Mouse (Mus musculus): Measurements from ENCODE around the gene Cdk6. TPM values are rescaled to one million over a fixed set of nuclear protein-coding genes. Genes with fewer than 3 reads are reported as not detected.

Cdk6 gene
- total and polyA plus RNA-seq, 3 experiments: 4.0 to 10.6 (median 8.1) TPM

DNA sequence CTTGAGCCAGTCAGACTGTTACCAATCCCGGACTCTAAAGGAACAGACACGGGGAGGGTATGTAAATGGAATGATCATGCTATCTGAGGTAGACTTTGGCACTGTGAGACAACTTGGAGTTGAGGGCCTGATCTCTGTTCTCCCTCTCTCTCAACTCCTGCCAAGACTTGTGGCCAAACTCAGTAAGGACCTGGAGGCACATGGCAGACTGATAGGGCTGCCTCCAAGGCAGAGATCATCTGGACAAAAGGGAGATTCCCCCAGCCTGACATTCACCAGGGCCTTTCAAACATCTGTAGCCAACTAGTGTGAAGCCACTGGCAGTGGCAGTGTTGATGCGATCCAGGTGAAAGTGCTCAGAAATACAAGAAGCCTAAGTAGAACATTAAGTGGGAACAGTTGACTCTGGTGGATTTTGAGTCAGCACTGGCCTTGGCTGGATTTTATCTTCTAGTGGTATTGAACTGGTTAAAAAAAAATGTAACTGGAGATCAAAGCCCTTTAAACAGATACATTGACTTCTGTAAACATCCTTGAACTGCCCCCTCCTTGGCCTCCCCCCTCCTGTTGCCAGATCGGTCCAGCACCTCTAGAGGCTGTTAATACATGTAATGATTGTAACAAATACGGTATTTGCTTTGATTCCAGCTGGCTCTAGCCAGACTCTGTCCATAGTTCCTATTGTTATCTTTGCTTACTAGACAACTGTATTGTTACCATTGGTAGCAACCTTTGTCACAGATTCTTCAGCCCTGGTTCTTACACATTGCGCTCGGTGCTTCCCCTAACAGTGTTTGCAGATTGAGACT is 125.0 kb downstream of the Cdk6 start:
- peak; percentile 34 to 61 for DNase-seq
- TF ChIP-seq EP300 (IDR thresholded peaks at IDR 0.05; ENCODE audit: insufficient read depth, low read depth, low read length) (0 out of 2 replicates have a peak, but pooled peaks have one; percentile 12), POLR2A (IDR thresholded peaks at IDR 0.05; ENCODE audit: insufficient read depth, low read depth, low read length) (no peak), CTCF (IDR thresholded peaks at IDR 0.05) (peak; percentile 22)
- no peaks in the 10 kb centered on the region for H3K27me3 ChIP-seq (ENCODE audit: control insufficient read depth, insufficient read depth, low read length)

DNA sequence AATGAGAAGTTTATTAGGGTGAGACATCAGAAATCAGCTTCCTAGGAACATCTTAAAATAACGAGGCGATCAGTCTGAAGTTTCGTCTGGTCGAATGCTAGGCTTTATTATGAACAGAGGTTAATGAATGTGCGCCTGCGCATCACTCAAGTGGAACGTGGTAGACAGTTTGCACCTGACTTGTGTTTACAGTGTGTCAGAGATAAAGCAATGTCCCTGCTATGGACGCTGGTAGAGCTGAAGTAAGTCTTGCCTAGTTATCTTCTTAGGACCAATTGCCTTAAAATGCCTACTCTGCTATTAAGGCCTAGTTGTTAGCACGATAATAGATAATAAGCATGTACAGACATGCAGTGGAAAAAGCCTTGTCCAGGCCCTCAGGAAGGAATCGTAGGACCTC is 129.6 kb downstream of the Cdk6 start:
- 94% methylated on average over 10 of the region's 10 CpGs for WGBS
- Histone ChIP-seq H3K4me3 (no peak overlapping the region), H3K9ac (ENCODE audit: low read depth, low read length) (no peak overlapping the region), H3K36me3 (ENCODE audit: control insufficient read depth, insufficient read depth, low read length) (0 out of 2 replicates have a peak, but pooled peaks cover 2% of the 10 kb centered on the region), H3K27ac (no peak overlapping the region), H3K27me3 (ENCODE audit: control insufficient read depth, insufficient read depth, low read length) (no peaks in the 10 kb centered on the region), H3K4me1 (ENCODE audit: control insufficient read depth, insufficient read depth, low read length) (peaks cover under 1% of the 10 kb centered on the region; the same call in 1 of the 2 replicates), H3K79me2 (replicated peaks; ENCODE audit: control insufficient read depth, insufficient read depth, low read length) (no peaks in the 10 kb centered on the region)
- no peak for DNase-seq
- intact Hi-C loops (cut with DNase I): no loop called here
- TF ChIP-seq CTCF (IDR thresholded peaks at IDR 0.05): no peak
- TF ChIP-seq EP300 (IDR thresholded peaks at IDR 0.05; ENCODE audit: insufficient read depth, low read depth, low read length): no peak
- no peak for TF ChIP-seq POLR2A (IDR thresholded peaks at IDR 0.05; ENCODE audit: insufficient read depth, low read depth, low read length)

More for the DNA sequence above, 125.0 kb downstream of the Cdk6 start:
- H3K4me3 ChIP-seq: 0 out of 2 replicates have a peak overlapping the region, but pooled peaks have one; percentile 14
- H3K27ac ChIP-seq: peak overlapping the region; percentile 55
- H3K4me1 ChIP-seq (ENCODE audit: control insufficient read depth, insufficient read depth, low read length): peaks cover 3% of the 10 kb centered on the region; the same call in 1 of the 2 replicates
- 0 out of 2 replicates have a peak, but pooled peaks cover 2% of the 10 kb centered on the region for H3K36me3 ChIP-seq (ENCODE audit: control insufficient read depth, insufficient read depth, low read length)
- intact Hi-C loops (cut with DNase I): no loop called here
- H3K9ac ChIP-seq (ENCODE audit: low read depth, low read length): no peak overlapping the region
- H3K79me2 ChIP-seq (replicated peaks; ENCODE audit: control insufficient read depth, insufficient read depth, low read length): no peaks in the 10 kb centered on the region
- 35% methylated on average over 7 of the region's 7 CpGs for WGBS

DNA sequence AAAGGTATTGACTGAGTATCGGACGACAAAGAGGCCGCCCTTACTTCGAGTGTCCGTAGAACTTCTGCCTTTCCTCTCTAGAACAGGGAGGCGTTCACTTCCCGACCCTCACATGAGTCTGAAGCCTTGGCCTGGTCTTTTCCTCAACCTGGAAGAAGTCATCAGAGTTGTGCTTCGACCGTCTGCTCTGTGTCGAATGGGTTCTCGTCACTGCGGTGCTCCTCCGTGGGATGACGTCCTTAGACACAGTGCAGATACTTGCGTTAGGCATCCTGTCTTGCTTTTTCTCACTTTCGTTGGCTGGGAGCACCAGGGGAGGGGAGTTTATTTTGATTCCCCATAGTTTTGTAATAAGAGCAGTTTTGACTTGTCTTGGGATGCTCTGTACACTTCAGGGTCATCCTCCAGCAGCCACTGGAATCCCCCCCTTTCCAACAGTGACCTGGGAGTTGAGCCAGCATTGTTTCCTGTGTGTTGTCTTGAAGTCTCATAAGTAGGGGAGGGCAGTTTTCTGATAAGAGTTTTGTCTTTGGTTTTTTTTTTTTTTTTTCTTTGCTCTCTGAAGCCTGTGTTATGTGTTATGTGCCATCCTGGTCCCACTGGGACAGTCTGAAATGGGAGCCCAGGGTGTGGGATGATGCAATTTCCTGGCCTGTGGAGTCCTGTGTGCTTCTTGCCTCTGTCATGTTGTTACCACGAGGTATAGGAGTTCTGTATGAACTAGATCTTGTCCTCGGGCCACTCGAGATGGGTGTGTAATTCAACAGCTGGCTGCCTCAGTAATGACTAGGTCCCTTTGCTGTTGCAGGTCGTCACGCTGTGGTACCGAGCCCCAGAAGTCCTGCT is 131.2 kb downstream of the Cdk6 start:
- TF ChIP-seq CTCF (IDR thresholded peaks at IDR 0.05) (no peak), EP300 (IDR thresholded peaks at IDR 0.05; ENCODE audit: insufficient read depth, low read depth, low read length) (no peak), POLR2A (IDR thresholded peaks at IDR 0.05; ENCODE audit: insufficient read depth, low read depth, low read length) (no peak)
- Histone ChIP-seq H3K4me1 (ENCODE audit: control insufficient read depth, insufficient read depth, low read length) (no peaks in the 10 kb centered on the region), H3K27me3 (ENCODE audit: control insufficient read depth, insufficient read depth, low read length) (no peaks in the 10 kb centered on the region), H3K36me3 (ENCODE audit: control insufficient read depth, insufficient read depth, low read length) (0 out of 2 replicates have a peak, but pooled peaks cover under 1% of the 10 kb centered on the region), H3K79me2 (replicated peaks; ENCODE audit: control insufficient read depth, insufficient read depth, low read length) (no peaks in the 10 kb centered on the region), H3K9ac (ENCODE audit: low read depth, low read length) (no peak overlapping the region), H3K27ac (no peak overlapping the region), H3K4me3 (no peak overlapping the region)
- DNase-seq: no peak
- WGBS: 59% methylated on average over 22 of the region's 22 CpGs
- intact Hi-C loops (cut with DNase I): no loop called here

DNA sequence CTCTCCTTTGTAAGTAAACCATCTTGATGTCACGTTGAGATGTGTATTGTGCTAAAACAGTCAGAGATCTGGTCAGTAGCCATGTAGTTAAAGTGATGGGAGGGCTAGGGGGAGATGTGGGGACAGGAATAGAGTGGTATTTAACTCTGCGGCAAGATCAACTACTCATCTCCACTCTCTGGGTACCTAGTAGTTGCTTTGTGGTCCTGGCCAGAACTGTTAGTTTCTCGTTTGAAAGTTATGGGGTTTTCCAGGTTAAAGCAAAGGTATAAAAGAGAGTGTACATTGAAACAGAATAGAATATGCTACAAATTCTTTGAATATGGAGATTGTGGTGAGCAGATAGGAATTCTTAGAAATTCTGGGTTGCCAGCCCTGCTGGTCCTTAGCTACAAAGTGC is 136.4 kb downstream of the Cdk6 start:
- 85% methylated on average over 3 of the region's 3 CpGs for WGBS
- TF ChIP-seq EP300 (IDR thresholded peaks at IDR 0.05; ENCODE audit: insufficient read depth, low read depth, low read length) (no peak), POLR2A (IDR thresholded peaks at IDR 0.05; ENCODE audit: insufficient read depth, low read depth, low read length) (no peak), CTCF (IDR thresholded peaks at IDR 0.05) (no peak)
- H3K27me3 ChIP-seq (ENCODE audit: control insufficient read depth, insufficient read depth, low read length): no peaks in the 10 kb centered on the region
- H3K79me2 ChIP-seq (replicated peaks; ENCODE audit: control insufficient read depth, insufficient read depth, low read length): no peaks in the 10 kb centered on the region
- no peak overlapping the region for H3K27ac ChIP-seq
- H3K4me3 ChIP-seq: no peak overlapping the region
- H3K36me3 ChIP-seq (ENCODE audit: control insufficient read depth, insufficient read depth, low read length): no peaks in the 10 kb centered on the region
- DNase-seq: no peak
- no peaks in the 10 kb centered on the region for H3K4me1 ChIP-seq (ENCODE audit: control insufficient read depth, insufficient read depth, low read length)
- H3K9ac ChIP-seq (ENCODE audit: low read depth, low read length): no peak overlapping the region
- intact Hi-C loops (cut with DNase I): no loop called here

DNA sequence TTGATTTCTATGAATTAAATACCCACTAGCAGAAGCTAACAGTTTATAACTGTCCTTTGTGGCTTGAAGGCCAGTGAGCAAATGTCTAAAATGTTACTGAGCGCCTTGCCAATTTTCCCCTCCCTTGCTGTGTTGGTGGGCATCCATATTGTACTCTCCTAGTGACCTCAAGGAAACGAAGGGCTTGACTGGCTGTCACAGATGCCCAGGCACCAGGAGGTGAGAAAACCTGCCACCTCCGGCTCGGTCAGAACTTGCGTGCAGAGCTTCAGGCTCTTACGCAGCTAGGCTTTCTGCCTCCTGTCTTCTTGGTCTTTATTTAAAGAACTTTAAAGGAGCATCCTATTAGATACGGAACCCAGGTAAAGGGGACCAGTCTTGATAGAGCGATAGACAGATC is 136.9 kb downstream of the Cdk6 start:
- intact Hi-C loops (cut with DNase I): no loop called here
- H3K4me1 ChIP-seq (ENCODE audit: control insufficient read depth, insufficient read depth, low read length): no peaks in the 10 kb centered on the region

More for the DNA sequence above, 136.9 kb downstream of the Cdk6 start:
- Histone ChIP-seq H3K4me3 (no peak overlapping the region), H3K36me3 (ENCODE audit: control insufficient read depth, insufficient read depth, low read length) (no peaks in the 10 kb centered on the region), H3K27ac (no peak overlapping the region), H3K27me3 (ENCODE audit: control insufficient read depth, insufficient read depth, low read length) (no peaks in the 10 kb centered on the region), H3K9ac (ENCODE audit: low read depth, low read length) (no peak overlapping the region), H3K79me2 (replicated peaks; ENCODE audit: control insufficient read depth, insufficient read depth, low read length) (no peaks in the 10 kb centered on the region)
- 96% methylated on average over 8 of the region's 8 CpGs for WGBS
- no peak for DNase-seq
- TF ChIP-seq EP300 (IDR thresholded peaks at IDR 0.05; ENCODE audit: insufficient read depth, low read depth, low read length): no peak
- TF ChIP-seq CTCF (IDR thresholded peaks at IDR 0.05): no peak
- TF ChIP-seq POLR2A (IDR thresholded peaks at IDR 0.05; ENCODE audit: insufficient read depth, low read depth, low read length): no peak

All from heart, adult 2 months (tissue).